Mouse (Mus musculus): ENCODE results near the gene Rras2. TPM values are rescaled to one million over a fixed set of nuclear protein-coding genes. Genes with fewer than 3 reads are reported as not detected.

The Rras2 gene
- total RNA-seq, 2 experiments from 2014 or later, result 15.3 to 15.7 TPM

DNA sequence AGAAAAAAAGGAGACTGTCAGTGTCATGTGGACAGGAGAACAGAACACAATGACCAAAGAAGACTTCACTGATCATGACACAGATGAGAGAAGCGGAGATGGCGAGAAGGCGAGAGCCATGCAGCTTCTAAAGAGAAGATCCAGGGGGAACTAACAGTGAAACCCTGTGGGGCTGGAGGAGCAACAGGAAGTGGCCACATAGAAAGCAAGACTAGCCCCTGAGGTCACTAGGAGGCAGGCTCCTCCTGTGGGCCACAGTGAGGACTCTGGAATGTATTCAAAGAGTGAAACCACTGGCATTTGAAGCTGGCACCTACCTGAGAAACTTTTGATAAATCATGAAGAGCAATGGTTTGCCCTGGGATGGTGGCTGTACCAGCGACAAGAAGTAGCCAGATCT is 38.2 kb downstream of the Rras2 start:
- intact Hi-C loops (cut with DNase I), result no loop called here
- no peak for DNase-seq

DNA sequence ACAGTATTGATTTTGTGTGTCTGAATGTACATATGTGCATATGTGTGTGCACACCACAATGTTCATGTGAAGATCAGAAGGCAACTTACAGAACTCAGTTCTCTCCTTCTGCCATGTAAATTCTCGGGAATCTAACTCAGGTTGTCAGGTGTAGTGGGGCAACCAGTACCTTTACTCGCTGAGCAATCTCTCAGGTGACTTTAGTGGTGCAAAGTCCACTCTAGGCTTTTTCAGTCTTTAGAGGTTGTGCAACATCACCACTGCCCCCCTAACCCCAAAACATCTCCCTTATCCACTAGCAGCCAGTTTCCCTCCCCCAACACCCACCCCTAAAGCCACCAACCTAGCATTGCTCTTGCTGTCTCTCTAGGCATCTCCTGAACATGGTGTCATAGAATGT is 43.0 kb downstream of the Rras2 start:
- DNase-seq, result no peak
- intact Hi-C loops (cut with DNase I), result loop anchor here (5.0 kb wide), 1 partner anchor 43 kb away; the partner anchor contains the start of gene Rras2

DNA sequence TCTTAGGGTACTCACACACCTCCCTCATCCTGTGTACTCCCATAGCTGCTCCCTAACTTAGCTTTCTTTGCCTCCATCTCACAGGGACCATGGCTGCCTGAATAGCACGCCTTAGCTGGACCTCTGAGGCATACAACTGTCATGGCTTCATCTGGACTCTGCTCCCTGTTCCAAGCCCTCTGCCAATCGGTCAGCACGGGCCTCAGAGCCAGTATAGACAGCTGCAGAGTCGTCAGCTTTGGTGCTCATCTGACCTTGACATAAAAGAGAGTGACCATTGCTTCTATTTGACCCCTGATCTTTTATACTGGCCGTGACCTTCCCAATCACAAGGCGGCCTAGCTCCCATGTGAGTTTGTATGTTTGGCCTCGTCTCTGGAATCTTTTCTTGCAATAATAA is 43.4 kb downstream of the Rras2 start:
- intact Hi-C loops (cut with DNase I), result loop anchor here (5.0 kb wide), 1 partner anchor 43 kb away; the partner anchor contains the start of gene Rras2
- no peak for DNase-seq

DNA sequence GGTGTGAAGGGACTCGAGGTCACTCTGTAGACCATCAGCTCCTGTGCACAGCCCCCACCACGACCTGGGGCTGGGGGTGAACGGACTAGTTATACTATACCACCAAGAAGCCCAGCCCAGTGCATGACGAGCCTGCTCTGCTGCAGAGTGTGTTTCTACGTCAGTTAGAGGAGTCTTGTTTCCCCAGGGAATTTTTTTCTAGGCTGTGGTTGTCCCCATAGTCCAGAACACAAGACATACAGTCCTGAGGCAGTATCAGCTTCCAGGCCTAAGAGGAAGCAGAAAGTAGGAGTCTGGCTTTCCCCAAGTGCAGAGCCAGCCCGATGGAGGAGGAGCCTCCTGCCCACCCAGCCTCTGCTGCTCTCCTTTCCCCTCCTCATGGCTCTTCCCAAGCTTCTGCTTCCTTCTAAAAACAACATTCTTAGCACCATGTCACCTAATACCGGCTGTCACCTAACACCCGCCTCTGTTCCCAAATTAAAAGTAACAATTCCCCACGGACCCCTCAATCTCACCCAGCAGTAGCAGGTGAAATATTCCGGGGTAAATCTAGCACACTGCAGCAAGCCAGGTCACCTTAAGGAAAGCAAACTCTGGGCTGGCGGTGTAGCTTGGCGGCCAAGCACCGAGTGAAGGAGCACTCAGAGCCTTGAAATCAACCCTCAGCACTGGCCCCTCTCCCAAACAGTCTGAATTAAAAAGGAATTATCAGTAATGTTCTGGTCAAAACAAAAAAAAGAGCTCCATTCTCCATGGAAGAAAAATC is 45.5 kb downstream of the Rras2 start:
- intact Hi-C loops (cut with DNase I), result loop anchor here (5.0 kb wide), 1 partner anchor 45 kb away; the partner anchor contains the start of gene Rras2
- DNase-seq, result no peak

DNA sequence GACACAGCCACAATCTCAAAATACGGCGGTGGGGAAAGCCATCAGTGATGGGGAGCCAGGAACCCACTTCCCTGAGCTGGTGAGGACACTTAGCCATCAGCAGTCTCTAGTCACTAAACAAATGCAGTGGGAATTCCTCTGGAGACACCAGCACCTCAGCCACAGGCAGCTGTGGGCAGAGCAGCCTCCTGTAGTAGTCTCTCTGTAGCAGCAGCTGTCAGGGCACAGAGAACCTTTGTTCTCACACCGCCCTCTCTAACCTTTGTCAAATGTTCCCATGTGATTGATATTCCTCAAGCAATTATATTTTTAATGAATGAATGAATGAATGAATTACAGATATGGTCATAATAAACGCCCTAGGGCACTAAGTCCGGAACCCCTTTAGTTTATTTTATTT is 46.2 kb downstream of the Rras2 start:
- DNase-seq, result no peak
- intact Hi-C loops (cut with DNase I), result loop anchor here (5.0 kb wide), 1 partner anchor 46 kb away; the partner anchor contains the start of gene Rras2

DNA sequence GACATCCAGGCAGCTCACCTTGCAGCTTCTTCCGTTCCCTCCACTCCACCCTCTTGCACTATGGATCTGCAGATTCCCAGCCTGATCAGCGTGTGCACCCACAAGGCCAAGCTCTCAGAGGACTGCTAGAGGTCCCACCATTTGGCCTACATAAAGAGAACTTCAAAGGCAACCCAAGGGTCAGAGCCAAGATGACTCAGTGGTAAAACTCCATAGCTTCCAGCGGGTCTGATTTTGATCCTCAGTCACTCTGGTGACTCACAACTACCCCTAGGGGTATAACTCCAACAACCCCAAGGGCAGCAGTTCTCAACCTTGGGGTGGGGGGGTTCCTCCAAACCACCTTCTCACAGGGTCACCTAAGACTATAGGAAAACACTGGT is 47.1 kb downstream of the Rras2 start:
- no peak for DNase-seq
- intact Hi-C loops (cut with DNase I), result loop anchor here (5.0 kb wide), 1 partner anchor 47 kb away; the partner anchor contains the start of gene Rras2

DNA sequence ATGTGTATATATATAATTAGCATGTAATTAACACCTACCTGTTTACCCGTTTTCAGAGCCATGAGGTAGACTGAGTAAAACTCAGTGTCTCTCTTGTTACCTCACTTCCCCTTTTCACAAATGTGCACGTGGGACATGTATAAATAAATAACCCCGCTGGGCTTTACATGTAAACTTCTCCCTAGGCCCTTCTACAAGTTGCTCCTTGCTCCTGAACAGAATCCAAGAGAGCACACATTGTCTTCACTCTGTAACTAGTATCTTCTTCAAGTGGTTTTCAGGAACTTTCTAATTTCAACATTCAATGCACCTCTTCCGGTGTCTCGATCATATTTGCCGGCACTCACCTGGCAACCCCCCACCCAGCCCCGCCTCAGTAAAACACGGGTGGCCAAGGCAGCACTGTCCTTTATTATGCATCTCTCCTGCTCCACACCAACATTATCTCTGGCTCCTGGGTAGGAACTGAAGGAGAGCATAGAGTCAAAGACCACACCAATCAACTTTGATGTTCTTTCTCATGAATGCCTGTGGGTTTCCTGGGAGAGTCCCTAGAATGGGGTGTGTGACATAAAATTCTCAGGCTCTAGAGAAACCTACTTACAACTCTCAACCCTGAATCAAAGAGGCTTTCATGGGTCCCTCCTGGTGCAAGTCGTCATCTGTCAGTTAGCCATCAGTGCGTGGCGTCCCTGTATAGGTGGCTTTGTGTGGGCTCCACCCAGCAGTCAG is 47.7 kb downstream of the Rras2 start:
- intact Hi-C loops (cut with DNase I), result loop anchor here (5.0 kb wide), 1 partner anchor 47 kb away; the partner anchor contains the start of gene Rras2
- DNase-seq, result no peak

DNA sequence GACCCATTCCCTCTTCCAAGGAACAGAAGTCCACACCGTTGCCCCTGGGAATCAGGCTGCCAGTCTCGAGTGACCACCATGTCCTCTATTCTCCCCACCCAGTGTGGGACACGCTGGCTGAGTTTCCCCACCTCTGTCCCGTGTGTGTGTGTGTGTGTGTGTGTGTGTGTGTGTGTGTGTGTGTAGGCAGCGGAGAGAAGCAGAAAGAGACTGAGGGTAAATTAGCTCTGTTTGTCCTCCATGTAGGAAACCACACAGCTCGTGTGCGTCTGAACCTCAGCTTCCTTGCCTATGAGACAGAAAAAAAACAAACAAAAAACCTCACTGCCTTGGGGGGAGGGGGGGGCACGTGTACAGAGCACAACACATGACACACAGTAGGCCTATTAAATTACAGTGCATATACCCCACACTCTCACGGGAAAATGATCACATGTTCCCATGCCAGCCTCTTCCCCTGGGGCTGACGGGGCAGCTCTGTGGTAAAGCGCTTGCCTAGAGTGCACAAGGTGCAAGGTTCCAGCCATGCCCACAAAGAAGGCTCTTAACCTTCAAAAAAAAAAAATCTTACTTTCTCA is 48.5 kb downstream of the Rras2 start:
- intact Hi-C loops (cut with DNase I), result no loop called here
- DNase-seq, result no peak

DNA sequence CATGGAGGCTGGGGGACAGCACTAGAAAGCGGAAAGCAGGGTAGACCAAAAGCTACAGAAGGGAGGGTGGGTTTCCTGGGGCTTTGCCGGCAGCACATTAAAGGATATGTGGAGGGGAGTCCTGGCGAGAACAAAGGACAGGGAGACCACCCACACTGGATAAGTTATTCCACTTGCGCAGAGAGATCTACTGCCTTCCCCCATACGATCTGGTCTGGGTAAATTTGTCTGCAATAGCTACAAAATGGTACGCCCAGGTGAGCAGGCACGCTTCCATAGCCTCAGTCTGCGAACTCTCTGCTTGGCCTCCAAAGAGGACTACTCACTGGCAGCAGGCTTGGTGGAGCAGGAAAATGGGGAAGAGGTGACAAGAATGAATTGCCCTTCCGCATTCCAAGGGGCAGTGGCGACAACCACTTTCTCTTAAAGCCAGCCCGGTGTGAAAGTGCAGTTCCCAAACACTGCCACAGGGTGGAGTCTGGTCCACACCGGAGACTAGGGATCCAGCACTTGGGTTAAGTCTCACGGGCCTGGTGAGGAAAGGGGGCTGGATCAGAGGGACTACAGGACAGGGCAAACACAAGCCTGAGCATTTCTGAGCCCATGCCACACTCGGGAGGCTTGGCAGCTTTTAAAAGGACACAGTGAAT is 50.9 kb downstream of the Rras2 start:
- intact Hi-C loops (cut with DNase I), result no loop called here
- DNase-seq, result peak; percentile 69 to 74

DNA sequence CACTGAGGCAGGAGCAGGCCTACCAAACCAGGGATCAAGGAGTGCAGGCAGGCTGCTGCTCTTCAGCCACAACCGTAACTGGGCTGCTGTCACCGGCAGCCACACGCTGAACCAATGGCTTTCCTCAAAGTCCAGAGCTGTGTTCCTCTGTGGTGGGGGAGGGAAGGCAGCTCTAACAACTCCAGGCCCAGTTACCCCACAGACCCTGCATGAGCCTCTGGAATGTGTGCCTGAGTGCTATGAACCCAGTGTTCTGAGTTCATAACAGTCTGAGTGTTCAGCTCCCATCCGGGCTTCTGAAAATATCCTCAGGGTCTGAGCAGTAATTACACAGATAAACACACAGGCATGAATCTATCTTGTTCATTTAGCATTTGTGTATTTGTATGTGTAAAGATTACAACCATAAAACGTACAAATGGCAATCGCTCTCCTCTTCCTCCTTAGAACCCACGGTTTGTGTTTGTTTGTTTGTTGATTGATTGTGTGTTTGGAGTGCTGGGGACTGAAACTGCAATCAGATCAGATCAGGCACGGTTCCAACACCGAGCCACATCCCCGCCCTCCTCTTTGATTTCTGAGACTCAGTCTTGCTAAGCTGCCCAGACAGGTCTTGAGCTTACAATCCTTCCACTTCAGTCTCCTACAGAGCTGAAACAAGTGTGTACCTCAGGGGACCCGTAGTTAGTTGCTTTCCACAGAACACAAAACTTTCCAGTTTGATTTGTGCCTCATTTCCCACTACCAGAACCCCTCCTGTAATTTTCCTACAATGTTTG is 52.0 kb downstream of the Rras2 start:
- intact Hi-C loops (cut with DNase I), result loop anchor here (2.0 kb wide), 1 partner anchor 147 kb away; no protein-coding TSS in a partner anchor
- DNase-seq, result no peak

DNA sequence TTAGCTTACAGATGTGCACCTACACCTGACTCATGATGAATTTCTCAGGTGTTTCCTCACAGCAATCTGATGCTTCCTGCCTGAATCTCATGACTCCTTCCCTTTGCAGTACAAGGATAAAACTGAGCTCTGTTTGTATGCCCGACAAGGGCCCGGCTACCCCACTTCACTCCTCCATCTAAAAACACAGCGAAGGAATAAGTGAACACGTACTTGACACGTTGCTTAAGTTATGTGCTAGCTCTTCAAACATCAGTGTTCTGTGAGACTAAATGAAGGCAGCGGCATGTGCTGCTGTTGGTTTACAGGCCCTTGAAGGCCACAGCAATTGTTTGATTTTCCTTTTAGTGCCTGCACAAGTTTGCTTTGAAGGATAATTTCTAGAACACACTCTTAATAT is 53.6 kb downstream of the Rras2 start:
- intact Hi-C loops (cut with DNase I), result loop anchor here (2.0 kb wide), 1 partner anchor 149 kb away; no protein-coding TSS in a partner anchor
- no peak for DNase-seq

DNA sequence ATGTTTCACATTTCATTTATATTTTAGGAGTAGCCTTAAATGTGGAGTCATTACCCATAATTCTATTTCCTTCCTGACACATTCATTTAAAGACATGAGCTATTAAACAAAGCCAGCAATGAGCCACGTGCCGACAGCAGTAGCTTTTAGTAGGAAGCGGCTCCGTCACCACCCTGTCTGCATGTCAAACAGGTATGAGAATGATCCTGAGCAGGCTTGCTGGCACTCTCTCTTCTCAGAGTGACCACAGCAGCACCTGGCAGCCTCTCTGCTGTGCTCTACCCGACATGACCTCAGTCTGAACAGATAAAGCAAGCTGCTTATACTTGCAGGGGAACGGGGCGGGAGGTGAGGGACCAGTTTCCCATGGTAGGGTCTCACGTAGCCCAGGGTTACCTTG is 54.0 kb downstream of the Rras2 start:
- DNase-seq, result no peak
- intact Hi-C loops (cut with DNase I), result no loop called here

DNA sequence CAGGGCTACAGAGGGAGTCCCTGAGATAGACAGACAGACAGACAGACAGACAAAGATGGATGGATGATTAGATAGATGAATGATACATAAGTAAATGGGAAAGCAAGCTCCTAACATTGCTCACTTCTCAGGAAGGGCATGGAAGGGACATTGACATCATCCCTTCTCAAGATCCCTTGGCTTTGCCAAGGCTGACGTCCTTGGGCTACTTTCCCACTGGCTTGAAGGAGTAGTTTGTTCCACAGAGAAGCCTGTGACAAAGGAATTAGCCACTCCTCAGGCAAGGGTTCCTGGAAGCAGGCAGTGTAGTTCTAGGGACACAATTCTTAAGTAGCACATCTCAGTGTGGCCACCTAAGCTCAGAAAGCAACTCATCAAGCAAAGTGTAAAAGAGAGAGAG is 55.1 kb downstream of the Rras2 start:
- intact Hi-C loops (cut with DNase I), result no loop called here
- DNase-seq, result peak in 1 of 2 experiments; percentile 41

DNA sequence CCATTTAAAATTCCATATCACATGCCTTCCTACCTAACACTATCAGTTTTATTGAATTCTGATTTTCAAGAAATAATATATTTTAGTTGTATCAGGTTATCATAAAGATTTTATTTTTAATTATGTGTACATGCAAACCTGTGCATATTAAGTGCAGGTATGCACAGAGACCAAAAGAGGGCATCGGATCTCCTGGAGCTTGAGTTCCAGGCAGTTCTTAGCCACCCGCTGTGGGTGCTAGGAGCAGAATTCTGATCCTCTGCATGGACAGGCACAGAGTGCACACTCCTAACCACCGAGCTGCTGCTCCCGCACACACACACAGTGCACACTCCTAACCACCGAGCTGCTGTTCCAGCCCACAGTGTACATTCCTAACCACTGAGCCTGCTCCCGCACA is 57.1 kb downstream of the Rras2 start:
- DNase-seq, result no peak
- intact Hi-C loops (cut with DNase I), result no loop called here

DNA sequence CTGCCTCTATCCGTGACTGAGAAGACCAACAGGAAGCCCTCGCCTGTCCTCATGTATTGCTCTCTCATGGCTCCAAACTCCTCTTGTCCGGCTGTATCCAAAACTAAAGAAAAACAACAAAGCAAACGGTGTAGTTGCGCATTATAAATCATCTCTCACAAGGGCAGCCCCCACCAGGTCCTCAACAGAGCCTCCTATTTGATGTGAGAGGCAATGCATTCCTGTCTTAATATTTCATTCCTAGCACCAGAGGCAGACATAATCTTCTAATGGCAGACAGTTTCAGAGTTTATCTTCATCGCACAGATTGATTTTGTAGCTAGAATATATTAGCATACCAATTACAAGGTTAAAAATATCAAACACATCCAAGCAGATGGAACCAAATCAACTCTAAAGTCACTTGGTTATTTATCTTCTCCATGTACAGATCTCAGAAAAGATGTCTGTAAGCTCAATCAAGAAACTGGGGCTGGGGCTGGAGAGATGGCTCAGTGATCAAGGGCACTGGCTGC is 58.6 kb downstream of the Rras2 start:
- intact Hi-C loops (cut with DNase I), result no loop called here
- no peak for DNase-seq

DNA sequence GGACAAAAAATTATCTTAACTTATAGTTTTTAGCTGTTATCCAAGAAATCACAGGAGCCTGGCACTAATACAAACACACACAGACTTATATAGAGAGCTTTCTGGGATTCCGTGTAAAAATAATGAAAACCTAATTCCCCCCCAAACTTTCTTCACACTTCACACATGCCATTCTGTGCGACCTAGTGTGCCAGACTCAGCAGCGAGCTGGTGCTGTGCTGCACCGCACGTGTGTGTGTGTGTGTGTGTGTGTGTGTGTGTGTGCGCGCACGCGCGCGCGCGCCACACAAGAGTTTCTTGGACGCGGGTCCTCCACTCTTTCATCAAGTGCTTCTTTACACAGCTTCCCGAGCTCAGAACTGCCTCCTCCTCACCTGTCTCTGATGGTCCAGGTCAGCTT is 59.4 kb downstream of the Rras2 start:
- intact Hi-C loops (cut with DNase I), result no loop called here
- no peak for DNase-seq

DNA sequence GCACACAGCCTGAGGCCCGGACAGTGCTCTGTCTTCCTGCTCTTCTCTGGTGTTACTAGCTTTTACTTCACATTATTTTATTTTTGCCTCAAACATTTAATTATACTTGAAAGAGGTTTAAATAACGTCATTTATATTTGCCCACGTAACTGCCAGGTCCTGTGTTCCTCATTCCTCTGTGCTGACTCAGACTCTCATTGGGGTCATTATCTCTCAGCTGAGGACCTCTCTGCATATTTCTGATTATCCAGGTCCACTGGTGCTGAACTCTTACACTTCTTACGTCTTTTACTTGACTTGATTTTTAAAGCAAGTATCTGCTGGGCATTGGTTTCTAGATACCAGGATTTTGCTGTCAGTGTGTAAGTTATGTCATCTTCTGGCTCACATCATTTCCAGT is 63.9 kb downstream of the Rras2 start:
- DNase-seq, result no peak
- intact Hi-C loops (cut with DNase I), result no loop called here

DNA sequence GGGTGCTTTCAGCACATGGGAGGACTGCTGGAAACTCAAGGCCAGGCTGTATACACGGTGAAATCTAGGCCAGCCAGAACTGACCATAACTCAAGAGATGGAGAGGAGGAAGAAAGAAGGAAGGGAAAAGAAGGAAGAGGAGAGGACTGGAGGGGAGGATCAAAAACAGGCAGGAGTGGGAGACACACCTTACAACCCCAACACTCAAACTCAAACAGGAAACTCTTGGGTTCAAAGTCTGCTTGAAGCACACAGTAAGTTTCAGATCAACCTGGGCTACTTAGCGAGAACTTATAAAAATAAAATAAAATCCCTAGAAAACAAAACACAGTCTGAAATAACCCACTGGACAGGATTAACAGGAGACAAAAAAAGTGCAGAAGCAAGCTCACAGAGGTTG is 71.8 kb downstream of the Rras2 start:
- intact Hi-C loops (cut with DNase I), result no loop called here
- DNase-seq, result no peak

DNA sequence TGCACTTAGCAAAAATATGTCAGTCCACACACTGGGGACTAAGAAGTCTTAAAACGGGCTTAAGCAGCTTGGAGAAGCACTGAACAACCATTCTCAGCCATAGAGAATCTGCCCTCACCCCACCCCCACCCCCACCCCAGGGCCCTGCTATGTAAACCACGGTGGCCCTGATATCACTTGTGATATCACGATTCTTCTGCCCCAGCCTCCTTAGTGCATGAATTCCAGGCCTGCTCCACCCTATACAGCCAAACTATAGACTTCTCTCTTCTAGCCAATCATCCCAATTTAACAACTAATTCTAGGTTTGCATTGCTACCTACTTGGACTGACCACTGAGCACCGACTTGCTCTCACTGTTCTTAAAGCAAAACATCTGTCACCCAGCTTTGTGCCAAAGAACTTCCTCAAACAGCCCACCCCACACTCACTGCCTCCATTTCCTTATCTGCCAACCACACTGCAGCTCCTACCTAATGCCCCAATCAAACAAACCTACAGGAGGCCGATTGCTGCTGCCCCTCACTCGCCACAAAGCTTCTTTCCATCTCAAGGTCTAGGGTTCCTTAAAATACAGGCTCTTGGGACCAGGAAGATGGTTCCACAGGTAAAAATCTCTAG is 73.5 kb downstream of the Rras2 start:
- DNase-seq, result no peak
- intact Hi-C loops (cut with DNase I), result no loop called here
